Mouse (Mus musculus) heart, postnatal 25 days (tissue): ENCODE measurements around the gene Gm28044. TPM values are rescaled to one million over a fixed set of nuclear protein-coding genes. Genes with fewer than 3 reads are reported as not detected.
"Not testable (repeated sequence)": the region's sequence is repeated elsewhere in the genome, so short reads cannot be mapped to it uniquely, and the experiment has no call there.

Experiments
- DNase-seq: peaks from one replicate; pipeline ENCODE4 v3.0.0; 2022; ENCODE audit warnings: low spot score
- intact Hi-C: fragments of 180-260 bp; cut with DNase I; formaldehyde crosslinking; loops from one replicate; pipeline ENCODE4 v1.15.1; 2025
- total RNA-seq, 2 experiments: library from RNA; stranded (reverse); gene quantifications; 2 replicates each; pipeline ENCODE4 v1.2.3; 2021

The Gm28044 gene
- total RNA-seq: 1 to 10 TPM; 2.3 to 2.5 TPM

- peak; percentile 71 for DNase-seq
- intact Hi-C loops: loop anchor here (2.0 to 5.0 kb wide), 3 partner anchors 25 to 298 kb away; partner anchors contain the start of genes Zfp429 and Zfp712
Measured at GRCm38 (mm10) chr13:67360131-67360744, at the start of gene Gm28044, which contains the start of gene Zfp953. TSS of gene Gm28044 (minus strand) at chr13:67360536. TSS of gene Zfp953 (minus strand) at chr13:67360605.

GRCm38 (mm10) chr13:67399183-67399903, 39.0 kb upstream of the Gm28044 start, which contains the start of gene Zfp429:
TSS of gene Zfp429 (minus strand) at chr13:67399819.
- peak; percentile 58 for DNase-seq
- intact Hi-C loops: loop anchor here (5.0 kb wide), 1 partner anchor 37 kb away; the partner anchor contains the start of genes Gm28044 and Zfp953

GRCm38 (mm10) chr13:67376255-67376654, 15.9 kb upstream of the Gm28044 start:
- intact Hi-C loops, DNase-seq: not testable (repeated sequence)

GRCm38 (mm10) chr13:67375050-67375911, 14.9 kb upstream of the Gm28044 start, which contains the start of the genes Gm28041 and Zfp456:
TSS of gene Gm28041 (minus strand) at chr13:67375733.
TSS of gene Zfp456 (minus strand) at chr13:67375810.
- DNase-seq: peak; percentile 53
- intact Hi-C loops: not testable (repeated sequence)

GRCm38 (mm10) chr13:67351854-67352253, 8.5 kb downstream of the Gm28044 start:
- no peak for DNase-seq
- intact Hi-C loops: no loop called here

- no peak for DNase-seq
- intact Hi-C loops: no loop called here
Measured at GRCm38 (mm10) chr13:67343422-67343821, 16.9 kb downstream of the Gm28044 start.

- no peak for DNase-seq
- intact Hi-C loops: loop anchor here (2.0 kb wide), 1 partner anchor 26 kb away; the partner anchor contains the start of gene Zfp457
Measured at GRCm38 (mm10) chr13:67332877-67333276, 27.5 kb downstream of the Gm28044 start.

- peak; percentile 77 for DNase-seq
- intact Hi-C loops: loop anchor here (2.0 kb wide), 1 partner anchor 25 kb away; the partner anchor contains the start of gene Zfp457
Measured at GRCm38 (mm10) chr13:67332019-67332724, 28.2 kb downstream of the Gm28044 start, which contains the start of gene Zfp595. TSS of gene Zfp595 (minus strand) at chr13:67332570.

- intact Hi-C loops: loop anchor here (2.0 to 5.0 kb wide), 3 partner anchors 26 to 178 kb away; partner anchors contain the start of gene Zfp595
- DNase-seq: no peak
Measured at GRCm38 (mm10) chr13:67306718-67307117, 53.6 kb downstream of the Gm28044 start.

GRCm38 (mm10) chr13:67305822-67306672, 54.3 kb downstream of the Gm28044 start, which contains the start of gene Zfp457:
TSS of gene Zfp457 (minus strand) at chr13:67306485.
- intact Hi-C loops: loop anchor here (2.0 to 5.0 kb wide), 3 partner anchors 27 to 177 kb away; partner anchors contain the start of gene Zfp595
- peak; percentile 67 for DNase-seq

- no peak for DNase-seq
- intact Hi-C loops: no loop called here
Measured at GRCm38 (mm10) chr13:67278314-67278713, 82.0 kb downstream of the Gm28044 start, which contains the start of gene Zfp458. TSS of gene Zfp458 (minus strand) at chr13:67278466.

GRCm38 (mm10) chr13:67269383-67270065, 90.8 kb downstream of the Gm28044 start:
- DNase-seq: not testable (repeated sequence)

GRCm38 (mm10) chr13:67268568-67269369, 91.6 kb downstream of the Gm28044 start:
- intact Hi-C loops: loop anchor here (5.0 to 10.0 kb wide), 4 partner anchors 39 to 204 kb away; partner anchors contain the start of genes Zfp457, Zfp712 and Zfp759
- DNase-seq: peak; percentile 53

More at GRCm38 (mm10) chr13:67269383-67270065, 90.8 kb downstream of the Gm28044 start:
- intact Hi-C loops: loop anchor here (5.0 to 10.0 kb wide), 4 partner anchors 38 to 205 kb away; partner anchors contain the start of genes Zfp457, Zfp712 and Zfp759
